Mouse (Mus musculus) liver, postnatal 0 days (tissue): ENCODE results near the gene Esrrg.

Source experiments
- CTCF ChIP-seq: sonication (generic); IDR thresholded peaks from 2 replicates; pipeline ENCODE4 v1.5.1; 2016; ENCODE audit warnings: antibody characterized with exemption, low read depth
- EP300 ChIP-seq: IDR thresholded peaks from 2 replicates; pipeline ENCODE4 v1.6.1; 2016; ENCODE audit warnings: antibody characterized with exemption, low read depth, mild to moderate bottlenecking

DNA sequence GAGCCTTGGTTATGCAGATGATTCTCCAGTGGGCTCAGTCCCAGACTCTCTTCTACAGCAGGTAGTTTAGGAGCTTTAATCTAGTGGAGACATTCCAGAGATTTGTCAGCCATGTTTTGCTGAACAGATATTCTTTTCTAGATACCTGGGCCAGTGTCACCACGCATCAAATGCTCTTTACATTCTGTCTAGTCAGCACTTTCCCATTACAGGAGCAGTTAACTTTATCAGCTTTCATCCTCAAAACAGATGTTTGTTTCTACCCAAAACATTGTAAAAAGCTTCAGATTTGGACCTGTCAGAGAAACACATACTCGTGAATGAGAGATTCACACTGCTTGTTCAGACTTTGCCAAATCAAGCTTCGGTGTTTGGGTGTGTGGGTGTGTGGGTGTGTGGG is 140.7 kb downstream of the Esrrg start:
- TF ChIP-seq CTCF (no peak), EP300 (no peak)
